Mouse (Mus musculus) hindbrain, embryonic 11.5 days (tissue): ENCODE results near the gene Cfap298. TPM values are rescaled to one million over a fixed set of nuclear protein-coding genes. Genes with fewer than 3 reads are reported as not detected.

Source experiments
- ATAC-seq: fragments of 200-750 bp; cut with Nextera tagmentation; 2 replicates; pipeline ENCODE4 v1.8.0; 2017; ENCODE audit warnings: mild to moderate bottlenecking, moderate TSS enrichment, moderate library complexity; ENCODE audit not compliant: low FRiP score
- DNase-seq: peaks from one replicate; pipeline ENCODE4 v3.0.0-alpha.2; 2015; ENCODE audit warnings: low spot score
- H3K27ac ChIP-seq: fragments of 300-500 bp; sonication (generic); 2 replicates; pipeline ENCODE4 v1.5.1; 2014; ENCODE audit warnings: mild to moderate bottlenecking, low read depth, low read length
- H3K27me3 ChIP-seq: fragments of 300-500 bp; sonication (generic); 2 replicates; pipeline ENCODE4 v1.6.1; 2014; ENCODE audit warnings: mild to moderate bottlenecking, low read length, moderate library complexity, mixed read lengths; ENCODE audit not compliant: control insufficient read depth, insufficient read depth
- H3K36me3 ChIP-seq: fragments of 300-500 bp; sonication (generic); 2 replicates; pipeline ENCODE4 v1.6.1; 2014; ENCODE audit warnings: mild to moderate bottlenecking, low read length, moderate library complexity, mixed read lengths; ENCODE audit not compliant: control insufficient read depth, insufficient read depth
- H3K4me1 ChIP-seq: fragments of 300-500 bp; sonication (generic); replicated peaks from 2 replicates; pipeline ENCODE4 v1.6.1; 2014; ENCODE audit warnings: low read length, mixed read lengths; ENCODE audit not compliant: control insufficient read depth, insufficient read depth
- H3K4me2 ChIP-seq: fragments of 300-500 bp; sonication (generic); replicated peaks from 2 replicates; pipeline ENCODE4 v1.6.1; 2014; ENCODE audit warnings: mild to moderate bottlenecking, low read depth, low read length
- H3K4me3 ChIP-seq: fragments of 300-500 bp; sonication (generic); 2 replicates; pipeline ENCODE4 v1.5.1; 2014; ENCODE audit warnings: low read depth, low read length
- H3K9ac ChIP-seq: fragments of 300-500 bp; sonication (generic); 2 replicates; pipeline ENCODE4 v1.6.1; 2014; ENCODE audit warnings: low read depth, low read length
- H3K9me3 ChIP-seq: fragments of 300-500 bp; sonication (generic); 2 replicates; pipeline ENCODE4 v1.6.1; 2016; ENCODE audit warnings: low read length; ENCODE audit not compliant: control insufficient read depth
- WGBS: fragments of 180-500 bp; shearing (Covaris S2); extraction: QIAGEN DNeasy Blood & Tissue Kit; methylation state at CpG from one replicate; pipeline ENCODE4 v1.1.7; 2014; 5-methylcytosine and 5-hydroxymethylcytosine counted together
- polyA plus RNA-seq: library from polyadenylated mRNA; unstranded; fragments of >200 nt; fragmentation: Nextera tagmentation; extraction: Ambion mirVana; gene quantifications from 2 replicates; pipeline ENCODE4 v1.2.1, GENCODE M21; 2014

The Cfap298 gene
- polyA plus RNA-seq, 1 experiment from 2014 or later = 57.3 TPM

DNA sequence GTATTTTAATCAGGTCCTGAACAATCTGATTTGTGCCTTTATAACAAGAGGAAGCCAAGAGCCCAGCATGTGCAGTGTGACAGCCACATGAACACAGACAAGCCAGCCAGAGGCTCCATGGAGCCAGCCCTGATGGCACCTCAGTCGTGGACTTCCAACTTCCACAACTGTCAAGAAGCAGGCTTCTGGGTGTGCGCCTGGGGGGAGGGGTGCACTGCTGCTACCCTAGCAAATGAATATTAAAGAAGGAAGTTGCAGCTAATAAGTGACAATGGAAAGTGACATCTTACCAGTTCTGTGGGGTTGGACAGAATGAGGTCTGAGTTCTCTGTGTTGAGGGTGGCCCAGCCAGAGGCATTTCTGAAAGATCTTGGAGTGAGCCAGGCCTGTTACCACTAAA, 49.6 kb downstream of the Cfap298 start:
- Histone ChIP-seq H3K9me3 (no peaks in the 10 kb centered on the region), H3K27ac (no peak overlapping the region), H3K36me3 (no peaks in the 10 kb centered on the region), H3K27me3 (no peaks in the 10 kb centered on the region), H3K9ac (no peak overlapping the region), H3K4me1 (no peaks in the 10 kb centered on the region), H3K4me2 (no peak overlapping the region), H3K4me3 (no peak overlapping the region)
- 81% methylated on average over 2 of the region's 2 CpGs for WGBS
- ATAC-seq = no peak
- no peak for DNase-seq

DNA sequence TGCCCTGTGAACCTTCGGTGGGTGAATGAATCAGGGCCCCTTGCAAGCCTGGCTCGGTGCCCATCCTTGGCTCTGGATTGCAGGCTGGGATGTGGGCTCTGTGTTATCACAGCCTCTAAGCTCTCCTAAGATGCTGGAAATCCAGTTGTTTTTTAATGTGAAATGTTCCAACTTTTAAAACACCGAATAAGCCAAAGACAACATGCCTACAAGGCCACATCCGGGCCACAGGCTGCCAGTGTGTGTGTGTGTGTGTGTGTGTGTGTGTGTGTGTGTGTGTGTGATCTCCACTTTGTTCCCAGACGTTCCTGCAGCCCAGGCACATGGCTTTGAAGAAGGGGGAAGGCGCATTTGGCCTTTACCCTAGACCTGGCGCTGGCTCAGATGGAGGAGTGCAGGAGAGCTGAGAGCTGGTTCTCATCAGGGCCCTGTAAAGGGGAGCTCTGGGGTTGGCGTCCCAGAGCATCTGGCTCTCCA, 52.4 kb downstream of the Cfap298 start:
- Histone ChIP-seq H3K4me1 (no peaks in the 10 kb centered on the region), H3K4me2 (no peak overlapping the region), H3K27ac (no peak overlapping the region), H3K9ac (no peak overlapping the region), H3K9me3 (no peaks in the 10 kb centered on the region), H3K4me3 (no peak overlapping the region), H3K27me3 (no peaks in the 10 kb centered on the region), H3K36me3 (no peaks in the 10 kb centered on the region)
- 75% methylated on average over 8 of the region's 8 CpGs for WGBS
- no peak for DNase-seq
- no peak for ATAC-seq

DNA sequence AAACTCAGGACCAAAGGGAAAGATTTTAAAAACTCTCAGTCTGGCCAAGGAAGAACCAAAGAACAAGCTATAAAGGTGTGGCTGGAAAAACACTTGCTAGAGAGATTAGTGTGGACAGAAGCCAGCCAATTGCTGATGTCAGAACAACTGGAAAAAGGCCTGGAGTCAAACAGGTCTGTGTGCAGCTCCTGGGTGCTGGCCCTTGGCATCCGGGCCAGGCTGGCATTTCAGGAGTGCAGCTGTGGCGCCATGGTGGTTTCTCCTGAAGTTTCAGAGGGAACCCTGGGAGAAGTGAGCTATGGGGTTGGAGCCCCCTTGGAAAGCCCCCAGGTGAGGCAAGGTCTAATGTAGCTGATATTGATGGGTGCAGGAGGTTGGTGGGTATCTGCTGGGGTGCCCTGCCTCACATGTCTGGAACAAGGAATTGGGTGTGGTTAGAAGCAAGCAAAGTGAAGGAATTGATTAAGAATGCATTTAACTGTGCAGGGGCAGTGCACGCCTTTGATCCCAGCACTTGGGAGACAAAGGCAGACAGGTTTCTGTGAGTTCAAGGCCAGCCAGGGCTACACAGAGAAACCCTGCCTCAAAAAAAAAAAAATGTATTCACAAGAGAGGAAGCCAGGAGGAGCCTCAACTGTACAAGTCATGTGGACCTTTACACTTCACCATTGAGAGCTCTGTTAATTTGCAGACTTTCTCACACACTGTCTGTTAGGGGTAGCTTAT, 56.6 kb downstream of the Cfap298 start:
- DNase-seq = no peak
- H3K27me3 ChIP-seq = no peaks in the 10 kb centered on the region
- H3K4me3 ChIP-seq = no peak overlapping the region
- no peak overlapping the region for H3K27ac ChIP-seq
- H3K9me3 ChIP-seq = no peaks in the 10 kb centered on the region
- H3K9ac ChIP-seq = no peak overlapping the region
- no peak overlapping the region for H3K4me2 ChIP-seq
- H3K4me1 ChIP-seq = no peaks in the 10 kb centered on the region
- WGBS = 89% methylated on average over 3 of the region's 3 CpGs
- no peaks in the 10 kb centered on the region for H3K36me3 ChIP-seq
- no peak for ATAC-seq

Other genes starting within 250 kb of the Cfap298 start
- 78.8 and 82.9 TPM in 2 replicates for gene Mis18a, start 207.7 kb downstream of the Cfap298 start, polyA plus RNA-seq
- gene Mrap, start 196.9 kb downstream of the Cfap298 start, polyA plus RNA-seq = 0.43 and 0.49 TPM in 2 replicates
- 13.2 and 14.4 TPM in 2 replicates for gene Urb1, start 124.7 kb downstream of the Cfap298 start, polyA plus RNA-seq
- gene Eva1c, start 108.4 kb downstream of the Cfap298 start, polyA plus RNA-seq = 1.3 and 1.9 TPM in 2 replicates
- gene Synj1, start 76.2 kb upstream of the Cfap298 start, polyA plus RNA-seq = 25.3 and 30.5 TPM in 2 replicates
- gene Paxbp1, start 109.4 kb upstream of the Cfap298 start, polyA plus RNA-seq = 91.1 and 104 TPM in 2 replicates
- 0.17 and 0.25 TPM in 2 replicates for gene 4932438H23Rik, start 160.0 kb upstream of the Cfap298 start, polyA plus RNA-seq